Mouse (Mus musculus) megakaryocyte, embryonic 14.5 days (primary cell): Measurements from ENCODE around the gene Rnf19b.

Experiments
- FLI1 ChIP-seq: IDR thresholded peaks from 2 replicates; pipeline ENCODE4 v1.6.1; 2012; ENCODE audit warnings: low read length, inconsistent platforms, mixed read lengths
- GATA1 ChIP-seq: IDR thresholded peaks from 3 replicates; pipeline ENCODE4 v1.6.1; 2012; ENCODE audit warnings: mixed read lengths, low read length, inconsistent platforms, borderline replicate concordance

DNA sequence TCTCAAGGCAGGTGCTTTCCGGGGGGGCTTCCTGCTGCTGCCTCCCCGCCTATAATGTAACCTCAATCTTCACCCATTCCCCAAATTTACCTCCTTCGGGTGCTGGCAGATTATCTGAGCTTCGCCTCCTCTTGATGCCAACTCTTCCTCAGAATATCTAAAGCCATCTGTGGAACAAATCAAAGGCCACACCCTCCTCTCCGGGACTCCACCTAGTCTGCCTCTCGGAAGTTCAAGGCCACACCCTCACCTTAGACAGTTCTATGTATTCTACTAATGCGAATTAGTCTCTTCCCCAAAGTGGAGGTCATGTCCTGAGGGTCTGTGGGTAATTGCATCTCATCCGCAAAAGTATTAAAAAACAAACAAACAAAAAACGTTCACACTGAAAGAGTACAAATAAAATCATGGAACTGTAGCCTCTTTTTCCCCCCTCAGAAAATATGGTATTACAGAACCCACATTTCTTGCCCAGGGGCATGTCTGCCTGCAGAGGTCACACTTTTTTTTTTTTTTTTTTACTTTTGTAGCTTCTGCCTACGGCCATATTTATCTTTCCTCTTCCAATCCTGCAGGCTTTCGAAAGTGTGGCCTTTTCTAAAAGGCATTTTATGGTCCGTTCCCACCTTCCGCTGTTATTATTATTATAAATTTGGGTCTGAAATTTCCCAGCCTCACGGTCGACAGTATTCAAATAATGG is 10.2 kb upstream of the Rnf19b start:
- TF ChIP-seq GATA1: no peak
- no peak for TF ChIP-seq FLI1
